Mouse (Mus musculus) CH12.LX (cell line): ENCODE measurements at regions not wholly inside any gene's neighbourhood (a gene's known extent, or its start where the extent isn't known, plus 50 kb on each side); places are given as distances from the start of the nearest gene placed in this dataset.

Experiments
- CTCF ChIP-seq, 2 experiments: IDR thresholded peaks in 1 of 2; conservative IDR thresholded peaks in 1 of 2; 2 replicates each; pipeline ENCODE4 v1.5.1; 2011 to 2012; ENCODE audit warnings: low read depth in 2 of 2, low read length in 2 of 2, improper control_type of control experiment in 1 of 2, inconsistent platforms in 1 of 2, mild to moderate bottlenecking in 1 of 2, moderate library complexity in 1 of 2
- EP300 ChIP-seq: IDR thresholded peaks from 2 replicates; pipeline ENCODE4 v1.6.1; 2011; ENCODE audit warnings: low read length, improper control_type of control experiment
- JUND ChIP-seq: conservative IDR thresholded peaks from 2 replicates; pipeline ENCODE4 v1.6.1; 2011; ENCODE audit warnings: low read depth, low read length, improper control_type of control experiment
- MAFK ChIP-seq: IDR thresholded peaks from 2 replicates; pipeline ENCODE4 v1.6.1; 2011; ENCODE audit warnings: low read length, improper control_type of control experiment; ENCODE audit not compliant: insufficient replicate concordance
- MEF2A ChIP-seq: IDR thresholded peaks from 2 replicates; pipeline ENCODE4 v1.6.1; 2014; ENCODE audit warnings: low read depth, mild to moderate bottlenecking, inconsistent platforms, low read length, improper control_type of control experiment, borderline replicate concordance

- TF ChIP-seq EP300 (no peak), JUND (no peak), MEF2A (no peak), MAFK (no peak), CTCF (conservative IDR thresholded peaks at IDR 0.05 in 1 of 2, IDR thresholded peaks at IDR 0.05 in 1 of 2; ENCODE audit: low read depth in 2 of 2, low read length in 2 of 2) (no peak)
These were observed 165.9 kb downstream of the 1500009L16Rik start for GRCm38 (mm10) chr10:83888587-83888986.
